Mouse (Mus musculus) olfactory bulb, adult 2 months (tissue): ENCODE data around the gene Drosha.

Experiments used
- CTCF ChIP-seq: fragments of 200-500 bp; IDR thresholded peaks from 2 replicates; pipeline ENCODE4 v1.5.1; 2012; ENCODE audit warnings: low read depth, mild to moderate bottlenecking, low read length, moderate library complexity; ENCODE audit not compliant: insufficient read depth
- POLR2A ChIP-seq: fragments of 200-500 bp; IDR thresholded peaks from 2 replicates; pipeline ENCODE4 v1.6.1; 2012; ENCODE audit warnings: mild to moderate bottlenecking, low read depth, low read length, moderate library complexity; ENCODE audit not compliant: insufficient read depth

GRCm38 (mm10) chr15:12936217-12936732 lies 111.7 kb downstream of the Drosha start:
- TF ChIP-seq CTCF (no peak), POLR2A (no peak)
